Mouse (Mus musculus) embryonic facial prominence, embryonic 11.5 days (tissue): Measurements from ENCODE around the gene Irak2. TPM values are rescaled to one million over a fixed set of nuclear protein-coding genes. Genes with fewer than 3 reads are reported as not detected.
A peak's percentile ranks its signal among the peaks of the same experiment; 100 is the strongest.

Experiments used
- ATAC-seq: fragments of 200-750 bp; cut with Nextera tagmentation; replicated peaks from 2 replicates; pipeline ENCODE4 v1.8.0; 2017; ENCODE audit warnings: low read depth; ENCODE audit not compliant: insufficient number of reproducible peaks, low FRiP score, low TSS enrichment
- DNase-seq: peaks from one replicate; pipeline ENCODE4 v3.0.0-alpha.2; 2015; ENCODE audit warnings: low spot score
- H3K27ac ChIP-seq: fragments of 300-500 bp; sonication (generic); replicated peaks from 2 replicates; pipeline ENCODE4 v1.5.1; 2014; ENCODE audit warnings: mild to moderate bottlenecking, low read depth, low read length, control low read depth
- H3K27me3 ChIP-seq: fragments of 300-500 bp; sonication (generic); 2 replicates; pipeline ENCODE4 v1.6.1; 2014; ENCODE audit warnings: mild to moderate bottlenecking, low read length, moderate library complexity, mixed read lengths; ENCODE audit not compliant: control insufficient read depth, insufficient read depth
- H3K36me3 ChIP-seq: fragments of 300-500 bp; sonication (generic); replicated peaks from 2 replicates; pipeline ENCODE4 v1.6.1; 2014; ENCODE audit warnings: low read depth, mild to moderate bottlenecking, low read length, moderate library complexity, mixed read lengths; ENCODE audit not compliant: control insufficient read depth, insufficient read depth
- H3K4me1 ChIP-seq: fragments of 300-500 bp; sonication (generic); 2 replicates; pipeline ENCODE4 v1.6.1; 2014; ENCODE audit warnings: low read length, mixed read lengths; ENCODE audit not compliant: control insufficient read depth, insufficient read depth
- H3K4me2 ChIP-seq: fragments of 300-500 bp; sonication (generic); 2 replicates; pipeline ENCODE4 v1.6.1; 2014; ENCODE audit warnings: low read depth, mild to moderate bottlenecking, control low read depth, low read length, moderate library complexity
- H3K4me3 ChIP-seq: fragments of 300-500 bp; sonication (generic); 2 replicates; pipeline ENCODE4 v1.5.1; 2014; ENCODE audit warnings: low read depth, low read length, control low read depth
- H3K9ac ChIP-seq: fragments of 300-500 bp; sonication (generic); replicated peaks from 2 replicates; pipeline ENCODE4 v1.6.1; 2014; ENCODE audit warnings: mild to moderate bottlenecking, control low read depth, low read length
- H3K9me3 ChIP-seq: fragments of 300-500 bp; sonication (generic); replicated peaks from 2 replicates; pipeline ENCODE4 v1.6.1; 2016; ENCODE audit warnings: mild to moderate bottlenecking, low read length, inconsistent platforms, mixed read lengths; ENCODE audit not compliant: control insufficient read depth
- WGBS: fragments of 180-500 bp; shearing (Covaris S2); extraction: QIAGEN DNeasy Blood & Tissue Kit; methylation state at CpG from one replicate; pipeline ENCODE4 v1.1.7; 2014; 5-methylcytosine and 5-hydroxymethylcytosine counted together
- polyA plus RNA-seq: library from polyadenylated mRNA; unstranded; fragments of >200 nt; fragmentation: Nextera tagmentation; extraction: Ambion mirVana; gene quantifications from 2 replicates; pipeline ENCODE4 v1.2.1, GENCODE M21; 2014

Irak2 gene
- polyA plus RNA-seq, 1 experiment from 2014 or later: 2.2 TPM

DNA sequence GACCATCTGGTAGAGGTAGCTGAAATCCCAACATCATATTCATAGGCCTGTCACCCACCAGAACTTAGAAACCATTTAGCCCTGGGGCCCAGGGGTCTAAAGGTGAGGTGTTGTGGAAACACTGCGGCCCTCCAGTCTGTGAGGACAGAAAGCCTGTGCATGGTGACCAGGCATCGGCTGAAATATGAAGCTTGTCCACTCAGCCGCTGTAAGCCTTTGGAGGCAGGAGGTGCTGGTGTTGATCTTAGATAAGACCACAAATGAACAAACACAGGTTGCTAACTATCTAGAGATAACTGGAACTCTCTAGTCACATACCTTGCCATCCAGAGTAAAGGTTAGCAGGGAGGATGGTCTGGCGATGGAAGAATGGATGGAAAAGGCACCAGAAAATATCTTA, 82.8 kb downstream of the Irak2 start:
- Histone ChIP-seq H3K4me3 (no peak overlapping the region), H3K9me3 (no peaks in the 10 kb centered on the region), H3K27me3 (no peaks in the 10 kb centered on the region), H3K36me3 (no peaks in the 10 kb centered on the region; the same call in 1 of the 2 replicates), H3K27ac (no peak overlapping the region), H3K9ac (no peak overlapping the region), H3K4me2 (no peak overlapping the region), H3K4me1 (no peaks in the 10 kb centered on the region)
- ATAC-seq: no peak
- 94% methylated on average over 4 of the region's 4 CpGs for WGBS
- no peak for DNase-seq

DNA sequence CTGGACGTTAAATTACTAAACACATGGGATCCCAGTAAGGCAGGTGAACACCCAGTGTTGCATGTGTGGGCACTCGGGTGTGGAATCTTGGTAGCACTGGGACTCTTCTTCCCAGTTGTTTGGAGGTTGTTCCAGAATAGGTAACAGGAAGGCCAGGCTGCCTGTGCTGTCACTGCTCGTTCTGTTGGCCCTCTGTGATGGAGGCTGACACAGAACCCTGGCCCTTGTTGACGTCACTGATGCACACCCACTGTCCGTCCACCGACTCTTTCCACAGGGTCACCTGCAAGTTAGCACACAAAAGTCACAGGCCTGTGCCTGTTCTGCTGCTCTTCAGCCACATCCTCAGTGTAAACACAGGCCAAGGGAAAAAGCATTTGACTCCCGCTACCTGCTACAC, 89.9 kb downstream of the Irak2 start:
- no peak overlapping the region for H3K27ac ChIP-seq
- H3K4me2 ChIP-seq: no peak overlapping the region
- DNase-seq: no peak
- no peaks in the 10 kb centered on the region for H3K27me3 ChIP-seq
- no peaks in the 10 kb centered on the region for H3K9me3 ChIP-seq
- no peaks in the 10 kb centered on the region; the same call in 1 of the 2 replicates for H3K36me3 ChIP-seq
- no peak overlapping the region for H3K4me3 ChIP-seq
- no peak for ATAC-seq
- no peak overlapping the region for H3K9ac ChIP-seq
- 88% methylated on average over 7 of the region's 7 CpGs for WGBS
- H3K4me1 ChIP-seq: no peaks in the 10 kb centered on the region

- no peak overlapping the region for H3K27ac ChIP-seq
- no peaks in the 10 kb centered on the region for H3K9me3 ChIP-seq
- DNase-seq (no peak), ATAC-seq (no peak)
- H3K9ac ChIP-seq: no peak overlapping the region
- H3K4me3 ChIP-seq: no peak overlapping the region
- H3K36me3 ChIP-seq: peaks cover 3% of the 10 kb centered on the region
- no peak overlapping the region for H3K4me2 ChIP-seq
- no peaks in the 10 kb centered on the region for H3K27me3 ChIP-seq
- 98% methylated on average over 3 of the region's 3 CpGs for WGBS
- no peaks in the 10 kb centered on the region for H3K4me1 ChIP-seq
Observed at GRCm38 (mm10) chr6:113731296-113731695, 93.0 kb downstream of the Irak2 start.

- 93% methylated on average over 9 of the region's 9 CpGs for WGBS
- no peak overlapping the region for H3K27ac ChIP-seq
- H3K9ac ChIP-seq: no peak overlapping the region
- H3K4me2 ChIP-seq: no peak overlapping the region
- H3K4me1 ChIP-seq: no peaks in the 10 kb centered on the region
- no peak for DNase-seq
- H3K27me3 ChIP-seq: no peaks in the 10 kb centered on the region
- no peaks in the 10 kb centered on the region for H3K9me3 ChIP-seq
- ATAC-seq: no peak
- H3K4me3 ChIP-seq: no peak overlapping the region
- H3K36me3 ChIP-seq: peaks cover 3% of the 10 kb centered on the region
Observed at GRCm38 (mm10) chr6:113737318-113738046, 99.2 kb downstream of the Irak2 start.

- ATAC-seq (peak; percentile 71), DNase-seq (peak; percentile 94)
- H3K27me3 ChIP-seq: no peaks in the 10 kb centered on the region
- H3K36me3 ChIP-seq: no peaks in the 10 kb centered on the region
- no peaks in the 10 kb centered on the region for H3K9me3 ChIP-seq
- peak within 1 kb of the TSS; percentile 81 for H3K4me3 ChIP-seq
- 7% methylated on average over 41 of the region's 41 CpGs for WGBS
- H3K9ac ChIP-seq: peak within 1 kb of the TSS; percentile 88
- no peaks in the 10 kb centered on the region for H3K4me1 ChIP-seq
- peak within 1 kb of the TSS; percentile 84 for H3K4me2 ChIP-seq
- no peak within 1 kb of the TSS for H3K27ac ChIP-seq
Observed at GRCm38 (mm10) chr6:113740236-113741217, 102.3 kb downstream of the Irak2 start, which contains the start of gene Sec13. TSS of gene Sec13 (minus strand) at chr6:113740743.

- no peak overlapping the region for H3K9ac ChIP-seq
- no peak overlapping the region for H3K4me3 ChIP-seq
- no peaks in the 10 kb centered on the region for H3K4me1 ChIP-seq
- H3K27me3 ChIP-seq: no peaks in the 10 kb centered on the region
- no peak overlapping the region for H3K27ac ChIP-seq
- DNase-seq (no peak), ATAC-seq (no peak)
- H3K9me3 ChIP-seq: no peaks in the 10 kb centered on the region
- H3K36me3 ChIP-seq: no peaks in the 10 kb centered on the region
- no peak overlapping the region for H3K4me2 ChIP-seq
- 67% methylated on average over 2 of the region's 2 CpGs for WGBS
Observed at GRCm38 (mm10) chr6:113741425-113741824, 103.2 kb downstream of the Irak2 start.

- DNase-seq: no peak
- H3K4me2 ChIP-seq: no peak overlapping the region
- H3K36me3 ChIP-seq: no peaks in the 10 kb centered on the region
- no peaks in the 10 kb centered on the region for H3K27me3 ChIP-seq
- ATAC-seq: no peak
- no peak overlapping the region for H3K9ac ChIP-seq
- no peak overlapping the region for H3K4me3 ChIP-seq
- H3K27ac ChIP-seq: no peak overlapping the region
- no peaks in the 10 kb centered on the region for H3K4me1 ChIP-seq
- 81% methylated on average over 1 of the region's 1 CpGs for WGBS
- H3K9me3 ChIP-seq: no peaks in the 10 kb centered on the region
Observed at GRCm38 (mm10) chr6:113742321-113742720, 104.1 kb downstream of the Irak2 start.

GRCm38 (mm10) chr6:113743111-113743510, 104.8 kb downstream of the Irak2 start:
- ATAC-seq (no peak), DNase-seq (no peak)
- no peak overlapping the region for H3K27ac ChIP-seq
- no peaks in the 10 kb centered on the region for H3K9me3 ChIP-seq
- no peaks in the 10 kb centered on the region for H3K4me1 ChIP-seq
- H3K27me3 ChIP-seq: no peaks in the 10 kb centered on the region
- H3K4me3 ChIP-seq: no peak overlapping the region
- H3K36me3 ChIP-seq: no peaks in the 10 kb centered on the region
- no peak overlapping the region for H3K9ac ChIP-seq
- H3K4me2 ChIP-seq: no peak overlapping the region
- WGBS: 32% methylated on average over 1 of the region's 1 CpGs
